Mouse (Mus musculus): Measurements from ENCODE around the gene Gart.

DNA sequence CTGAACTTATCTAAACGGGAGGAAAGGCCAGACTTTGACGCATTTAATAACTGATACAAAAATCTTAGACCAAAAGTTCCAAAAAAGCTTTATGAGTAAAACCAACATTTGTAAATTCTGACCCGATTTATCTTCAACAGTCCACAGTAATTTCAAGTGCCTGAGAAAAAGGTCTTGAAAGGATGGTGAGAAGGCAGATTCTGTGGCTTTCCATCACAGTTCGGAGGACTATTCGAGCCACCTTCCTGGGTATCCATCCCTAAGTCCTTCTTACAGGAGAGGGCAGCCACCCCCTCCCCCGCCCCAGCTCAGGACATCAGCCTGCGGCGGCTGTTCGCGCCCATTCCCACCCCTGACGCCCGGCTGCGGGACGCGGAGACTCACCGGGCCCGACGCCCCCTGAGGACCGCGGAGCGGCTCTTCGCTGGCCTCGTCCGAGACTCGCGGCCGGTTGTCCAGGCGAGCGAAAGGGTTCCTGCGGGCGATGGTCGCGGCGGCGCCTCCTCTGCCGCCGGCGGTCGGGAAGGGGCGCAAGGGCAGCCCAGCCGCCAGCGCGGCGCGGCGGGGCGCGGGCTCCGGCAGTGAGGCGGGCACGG, 41.4 kb upstream of the Gart start:
- TF ChIP-seq EP300 (IDR thresholded peaks at IDR 0.05; ENCODE audit: low read depth) (no peak), CTCF (IDR thresholded peaks at IDR 0.05; ENCODE audit: low read depth) (no peak)
